Mouse (Mus musculus): ENCODE results near the gene Mrgprg. TPM values are rescaled to one million over a fixed set of nuclear protein-coding genes. Genes with fewer than 3 reads are reported as not detected.

The Mrgprg gene
- total RNA-seq, 1 experiment from 2014 or later: 0.27 TPM

Small RNA genes lying within 50 kb of the gene (microRNA-seq; reads per million reads assigned to microRNA genes)
- 0 reads per million in 2 experiments for gene Gm22064

Other genes starting within 250 kb of the Mrgprg start
- gene Nap1l4, start 217.9 kb downstream of the Mrgprg start, total RNA-seq (2021): 117 and 135 TPM in 2 replicates
- 47.3 and 74.9 TPM in 2 replicates for gene Cars, start 166.9 kb downstream of the Mrgprg start, total RNA-seq (2021)
- 1.0 and 1.4 TPM in 2 replicates for gene Tnfrsf26, start 138.3 kb downstream of the Mrgprg start, total RNA-seq (2021)
- gene Tnfrsf22, start 117.3 kb downstream of the Mrgprg start, total RNA-seq (2021): 4.4 and 6.5 TPM in 2 replicates
- gene Tnfrsf23, start 81.1 kb downstream of the Mrgprg start, total RNA-seq (2021): 1.4 and 2.7 TPM in 2 replicates
- gene Osbpl5, start 10.0 kb downstream of the Mrgprg start, total RNA-seq (2021): 22.8 and 37.0 TPM in 2 replicates
- gene Mrgpre, start 17.5 kb upstream of the Mrgprg start, total RNA-seq (2021): 1.4 and 2.0 TPM in 2 replicates
- gene Nadsyn1, start 55.9 kb upstream of the Mrgprg start, total RNA-seq (2021): 16.7 and 21.7 TPM in 2 replicates
- gene Dhcr7, start 56.2 kb upstream of the Mrgprg start, total RNA-seq (2021): 1,142 and 1,301 TPM in 2 replicates
- not detected in 2 replicates for gene Gm498, start 99.8 kb upstream of the Mrgprg start, total RNA-seq (2021)
- 4.9 and 11.8 TPM in 2 replicates for gene Shank2, start 234.9 kb upstream of the Mrgprg start, total RNA-seq (2021)

Measured in adrenal gland, postnatal 25 days (tissue).